Mouse (Mus musculus): ENCODE measurements around the gene Zdhhc18. TPM values are rescaled to one million over a fixed set of nuclear protein-coding genes. Genes with fewer than 3 reads are reported as not detected.

The Zdhhc18 gene
- polyA plus RNA-seq, 1 experiment, result 53.7 TPM

GRCm38 (mm10) chr4:133574070-133574842 lies 75.7 kb downstream of the Zdhhc18 start, which contains the start of gene Gpatch3:
Gene Gpatch3, plus strand, starts transcription at chr4:133574745.
- peaks cover 14% of the 10 kb centered on the region for H3K4me1 ChIP-seq
- peak within 1 kb of the TSS; percentile 96 for H3K4me3 ChIP-seq (replicated peaks)
- no peak for TF ChIP-seq FLI1 (IDR thresholded peaks at IDR 0.05; ENCODE audit: low read length)
- TF ChIP-seq GATA1 (IDR thresholded peaks at IDR 0.05; ENCODE audit: borderline replicate concordance, low read length), result no peak
- peaks cover 18% of the 10 kb centered on the region for H3K36me3 ChIP-seq (replicated peaks; ENCODE audit: low read length)
- H3K9me3 ChIP-seq, result no peaks in the 10 kb centered on the region
- no peaks in the 10 kb centered on the region for H3K27me3 ChIP-seq (replicated peaks)

GRCm38 (mm10) chr4:133570066-133570466 lies 79.9 kb downstream of the Zdhhc18 start:
- peaks cover 8% of the 10 kb centered on the region for H3K4me1 ChIP-seq
- H3K36me3 ChIP-seq (replicated peaks; ENCODE audit: low read length), result no peaks in the 10 kb centered on the region
- H3K27me3 ChIP-seq (replicated peaks), result no peaks in the 10 kb centered on the region
- TF ChIP-seq GATA1 (IDR thresholded peaks at IDR 0.05; ENCODE audit: borderline replicate concordance, low read length), result no peak
- no peak for TF ChIP-seq FLI1 (IDR thresholded peaks at IDR 0.05; ENCODE audit: low read length)
- no peak overlapping the region for H3K4me3 ChIP-seq (replicated peaks)
- no peaks in the 10 kb centered on the region for H3K9me3 ChIP-seq

- Histone ChIP-seq H3K4me3 (replicated peaks) (no peak overlapping the region), H3K36me3 (replicated peaks; ENCODE audit: low read length) (no peaks in the 10 kb centered on the region), H3K4me1 (peaks cover 6% of the 10 kb centered on the region), H3K9me3 (peaks cover 2% of the 10 kb centered on the region; the same call in 1 of the 2 replicates), H3K27me3 (replicated peaks) (no peaks in the 10 kb centered on the region)
- TF ChIP-seq FLI1 (IDR thresholded peaks at IDR 0.05; ENCODE audit: low read length) (no peak), GATA1 (IDR thresholded peaks at IDR 0.05; ENCODE audit: borderline replicate concordance, low read length) (no peak)
Observed at GRCm38 (mm10) chr4:133569291-133570065, 80.5 kb downstream of the Zdhhc18 start.

- TF ChIP-seq GATA1 (IDR thresholded peaks at IDR 0.05; ENCODE audit: borderline replicate concordance, low read length) (no peak), FLI1 (IDR thresholded peaks at IDR 0.05; ENCODE audit: low read length) (no peak)
- Histone ChIP-seq H3K9me3 (peaks cover 8% of the 10 kb centered on the region), H3K27me3 (replicated peaks) (peaks cover 4% of the 10 kb centered on the region), H3K36me3 (replicated peaks; ENCODE audit: low read length) (no peaks in the 10 kb centered on the region), H3K4me3 (replicated peaks) (no peak overlapping the region), H3K4me1 (peaks cover 4% of the 10 kb centered on the region; the same call in 1 of the 2 replicates)
Observed at GRCm38 (mm10) chr4:133567251-133567650, 82.7 kb downstream of the Zdhhc18 start.

- H3K4me3 ChIP-seq (replicated peaks), result no peak overlapping the region
- peaks cover 4% of the 10 kb centered on the region; the same call in 1 of the 2 replicates for H3K4me1 ChIP-seq
- peaks cover 16% of the 10 kb centered on the region for H3K27me3 ChIP-seq (replicated peaks)
- peaks cover 8% of the 10 kb centered on the region for H3K9me3 ChIP-seq
- no peak for TF ChIP-seq GATA1 (IDR thresholded peaks at IDR 0.05; ENCODE audit: borderline replicate concordance, low read length)
- TF ChIP-seq FLI1 (IDR thresholded peaks at IDR 0.05; ENCODE audit: low read length), result no peak
- no peaks in the 10 kb centered on the region for H3K36me3 ChIP-seq (replicated peaks; ENCODE audit: low read length)
Observed at GRCm38 (mm10) chr4:133563123-133563571, 86.8 kb downstream of the Zdhhc18 start.

- TF ChIP-seq FLI1 (IDR thresholded peaks at IDR 0.05; ENCODE audit: low read length) (no peak), GATA1 (IDR thresholded peaks at IDR 0.05; ENCODE audit: borderline replicate concordance, low read length) (no peak)
- no peaks in the 10 kb centered on the region for H3K36me3 ChIP-seq (replicated peaks; ENCODE audit: low read length)
Observed at GRCm38 (mm10) chr4:133561622-133562021, 88.3 kb downstream of the Zdhhc18 start.

GRCm38 (mm10) chr4:133559846-133560245 lies 90.1 kb downstream of the Zdhhc18 start:
- H3K27me3 ChIP-seq (replicated peaks), result peaks cover 37% of the 10 kb centered on the region
- H3K36me3 ChIP-seq (replicated peaks; ENCODE audit: low read length), result no peaks in the 10 kb centered on the region
- TF ChIP-seq GATA1 (IDR thresholded peaks at IDR 0.05; ENCODE audit: borderline replicate concordance, low read length) (no peak), FLI1 (IDR thresholded peaks at IDR 0.05; ENCODE audit: low read length) (no peak)
- no peak overlapping the region for H3K4me3 ChIP-seq (replicated peaks)
- H3K9me3 ChIP-seq, result peaks cover 8% of the 10 kb centered on the region
- peaks cover 12% of the 10 kb centered on the region; the same call in 1 of the 2 replicates for H3K4me1 ChIP-seq

More at GRCm38 (mm10) chr4:133561622-133562021, 88.3 kb downstream of the Zdhhc18 start:
- H3K27me3 ChIP-seq (replicated peaks), result peaks cover 27% of the 10 kb centered on the region
- H3K4me3 ChIP-seq (replicated peaks), result no peak overlapping the region
- peaks cover 8% of the 10 kb centered on the region; the same call in 1 of the 2 replicates for H3K4me1 ChIP-seq
- H3K9me3 ChIP-seq, result peaks cover 8% of the 10 kb centered on the region

GRCm38 (mm10) chr4:133557041-133557717 lies 92.8 kb downstream of the Zdhhc18 start:
- H3K4me1 ChIP-seq, result peaks cover 26% of the 10 kb centered on the region
- H3K36me3 ChIP-seq (replicated peaks; ENCODE audit: low read length), result no peaks in the 10 kb centered on the region
- no peak overlapping the region for H3K4me3 ChIP-seq (replicated peaks)
- TF ChIP-seq GATA1 (IDR thresholded peaks at IDR 0.05; ENCODE audit: borderline replicate concordance, low read length) (no peak), FLI1 (IDR thresholded peaks at IDR 0.05; ENCODE audit: low read length) (no peak)
- peaks cover 38% of the 10 kb centered on the region for H3K27me3 ChIP-seq (replicated peaks)
- H3K9me3 ChIP-seq, result no peaks in the 10 kb centered on the region

Other genes starting within 250 kb of the Zdhhc18 start
- 0.97 TPM in 1 of 2 replicates, not detected in the other for gene Tent5b, start 170.0 kb downstream of the Zdhhc18 start, polyA plus RNA-seq (2012; ENCODE audit: insufficient read depth, low replicate concordance)
- gene Trnp1, start 151.6 kb downstream of the Zdhhc18 start, polyA plus RNA-seq (2012; ENCODE audit: insufficient read depth, low replicate concordance), result 0.22 and 2.8 TPM in 2 replicates
- 0.83 and 4.7 TPM in 2 replicates for gene Kdf1, start 131.2 kb downstream of the Zdhhc18 start, polyA plus RNA-seq (2012; ENCODE audit: insufficient read depth, low replicate concordance)
- gene Nudc, start 104.2 kb downstream of the Zdhhc18 start, polyA plus RNA-seq (2012; ENCODE audit: insufficient read depth, low replicate concordance), result 27.7 and 283 TPM in 2 replicates
- gene Nr0b2, start 96.8 kb downstream of the Zdhhc18 start, polyA plus RNA-seq (2012; ENCODE audit: insufficient read depth, low replicate concordance), result not detected in 2 replicates
- 5.4 and 30.6 TPM in 2 replicates for gene Gpatch3, start 75.4 kb downstream of the Zdhhc18 start, polyA plus RNA-seq (2012; ENCODE audit: insufficient read depth, low replicate concordance)
- gene Gpn2, start 65.8 kb downstream of the Zdhhc18 start, polyA plus RNA-seq (2012; ENCODE audit: insufficient read depth, low replicate concordance), result 45.3 and 49.8 TPM in 2 replicates
- gene Sfn, start 48.0 kb downstream of the Zdhhc18 start, polyA plus RNA-seq (2012; ENCODE audit: insufficient read depth, low replicate concordance), result 9.2 and 15.3 TPM in 2 replicates
- gene Pigv, start 22.5 kb upstream of the Zdhhc18 start, polyA plus RNA-seq (2012; ENCODE audit: insufficient read depth, low replicate concordance), result 9.8 and 12.4 TPM in 2 replicates
- 29.1 and 51.7 TPM in 2 replicates for gene Arid1a, start 106.6 kb upstream of the Zdhhc18 start, polyA plus RNA-seq (2012; ENCODE audit: insufficient read depth, low replicate concordance)
- gene Rps6ka1, start 237.6 kb upstream of the Zdhhc18 start, polyA plus RNA-seq (2012; ENCODE audit: insufficient read depth, low replicate concordance), result 35.6 and 41.3 TPM in 2 replicates